Mouse (Mus musculus) forebrain, postnatal 0 days (tissue): ENCODE measurements around the gene Kdm4c. TPM values are rescaled to one million over a fixed set of nuclear protein-coding genes. Genes with fewer than 3 reads are reported as not detected.

Experiments
- ATAC-seq: fragments of 200-750 bp; cut with Nextera tagmentation; 2 replicates; pipeline ENCODE4 v1.8.0; 2017; ENCODE audit warnings: mild to moderate bottlenecking, moderate library complexity
- DNase-seq: peaks from one replicate; pipeline ENCODE4 v3.0.0-alpha.2; 2015
- H3K27ac ChIP-seq: fragments of 300-500 bp; sonication (generic); 2 replicates; pipeline ENCODE4 v1.5.1; 2014; ENCODE audit warnings: low read depth, mild to moderate bottlenecking, antibody characterized with exemption, low read length, moderate library complexity, mixed read lengths
- H3K27me3 ChIP-seq: fragments of 300-500 bp; sonication (generic); 2 replicates; pipeline ENCODE4 v1.6.1; 2014; ENCODE audit warnings: mild to moderate bottlenecking, low read length, mixed read lengths; ENCODE audit not compliant: insufficient read depth
- H3K36me3 ChIP-seq: fragments of 300-500 bp; sonication (generic); 2 replicates; pipeline ENCODE4 v1.6.1; 2014; ENCODE audit warnings: mild to moderate bottlenecking, moderate library complexity; ENCODE audit not compliant: insufficient read depth
- H3K4me1 ChIP-seq: fragments of 300-500 bp; sonication (generic); 2 replicates; pipeline ENCODE4 v1.6.1; 2014; ENCODE audit warnings: antibody characterized with exemption; ENCODE audit not compliant: insufficient read depth
- H3K4me2 ChIP-seq: fragments of 300-500 bp; sonication (generic); 2 replicates; pipeline ENCODE4 v1.6.1; 2014; ENCODE audit warnings: low read depth, mild to moderate bottlenecking, moderate library complexity
- H3K4me3 ChIP-seq: fragments of 300-500 bp; sonication (generic); 2 replicates; pipeline ENCODE4 v1.5.1; 2014; ENCODE audit warnings: low read depth, low read length, mixed read lengths
- H3K9ac ChIP-seq: fragments of 300-500 bp; sonication (generic); 2 replicates; pipeline ENCODE4 v1.6.1; 2014; ENCODE audit warnings: mild to moderate bottlenecking
- H3K9me3 ChIP-seq: fragments of 300-500 bp; sonication (generic); 2 replicates; pipeline ENCODE4 v1.6.1; 2016; ENCODE audit warnings: low read length
- CTCF ChIP-seq: sonication (generic); IDR thresholded peaks from 2 replicates; pipeline ENCODE4 v1.5.1; 2016; ENCODE audit warnings: antibody characterized with exemption, control low read depth, low read depth
- WGBS: fragments of 180-500 bp; shearing (Covaris S2); extraction: QIAGEN DNeasy Blood & Tissue Kit; methylation state at CpG from one replicate; pipeline ENCODE4 v1.1.7; 2014; 5-methylcytosine and 5-hydroxymethylcytosine counted together
- polyA plus RNA-seq: library from polyadenylated mRNA; unstranded; fragments of >200 nt; fragmentation: Nextera tagmentation; extraction: Ambion mirVana; gene quantifications from 2 replicates; pipeline ENCODE4 v1.2.1, GENCODE M21; 2015
- total RNA-seq: library from RNA; depleted of rRNA; stranded (reverse); fragments of >200 nt; gene quantifications from 2 replicates; pipeline ENCODE4 v1.2.3, GENCODE M21; 2014

Kdm4c gene
- total and polyA plus RNA-seq, 2 experiments from 2014 or later: 8.2 to 22.2 TPM

DNA sequence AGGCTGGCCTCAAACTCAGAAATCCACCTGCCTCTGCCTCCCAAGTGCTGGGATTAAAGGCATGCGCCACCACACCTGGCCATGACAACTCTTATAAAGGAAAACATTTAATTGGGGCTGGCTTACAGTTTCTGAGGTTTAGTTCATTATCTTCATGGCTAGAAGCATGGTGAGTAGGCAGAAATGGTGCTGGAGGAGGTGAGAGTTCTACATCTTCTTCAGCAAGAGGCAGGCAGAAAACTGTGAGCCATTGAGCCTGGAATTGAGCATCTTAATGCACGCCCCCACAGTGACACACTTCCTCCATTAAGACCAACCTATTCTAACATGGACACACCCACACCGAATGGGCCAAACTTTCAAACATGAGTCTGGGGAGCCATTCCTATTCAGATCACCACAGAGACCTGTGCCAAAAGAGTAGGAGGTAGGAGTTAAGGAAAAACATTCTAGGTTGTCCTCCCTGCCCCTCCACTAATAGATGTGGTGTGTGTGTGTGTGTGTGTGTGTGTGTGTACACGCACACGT, 22.2 kb downstream of the Kdm4c start:
- Histone ChIP-seq H3K27me3 (no peaks in the 10 kb centered on the region), H3K27ac (no peak overlapping the region), H3K9ac (no peak overlapping the region), H3K9me3 (no peaks in the 10 kb centered on the region), H3K4me1 (no peaks in the 10 kb centered on the region), H3K36me3 (no peaks in the 10 kb centered on the region), H3K4me2 (no peak overlapping the region), H3K4me3 (no peak overlapping the region)
- ATAC-seq (no peak), DNase-seq (no peak)
- 95% methylated on average over 5 of the region's 5 CpGs for WGBS
- no peak for TF ChIP-seq CTCF

DNA sequence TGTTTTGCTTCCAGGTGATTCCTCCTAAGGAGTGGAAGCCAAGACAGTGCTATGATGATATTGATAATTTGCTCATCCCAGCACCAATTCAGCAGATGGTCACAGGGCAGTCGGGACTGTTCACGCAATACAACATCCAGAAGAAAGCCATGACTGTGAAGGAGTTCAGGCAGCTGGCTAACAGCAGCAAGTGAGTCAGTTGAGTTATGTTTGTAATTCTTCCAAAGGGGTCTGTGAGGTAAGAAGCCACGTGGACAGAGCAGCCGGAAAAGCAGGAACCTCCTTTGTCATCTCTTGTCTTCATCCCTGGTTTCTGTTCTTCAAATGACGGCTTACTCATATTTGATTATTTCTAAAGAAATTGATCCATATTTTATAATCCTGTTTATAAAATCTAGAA, 28.9 kb downstream of the Kdm4c start:
- no peak for TF ChIP-seq CTCF
- 89% methylated on average over 5 of the region's 5 CpGs for WGBS

DNA sequence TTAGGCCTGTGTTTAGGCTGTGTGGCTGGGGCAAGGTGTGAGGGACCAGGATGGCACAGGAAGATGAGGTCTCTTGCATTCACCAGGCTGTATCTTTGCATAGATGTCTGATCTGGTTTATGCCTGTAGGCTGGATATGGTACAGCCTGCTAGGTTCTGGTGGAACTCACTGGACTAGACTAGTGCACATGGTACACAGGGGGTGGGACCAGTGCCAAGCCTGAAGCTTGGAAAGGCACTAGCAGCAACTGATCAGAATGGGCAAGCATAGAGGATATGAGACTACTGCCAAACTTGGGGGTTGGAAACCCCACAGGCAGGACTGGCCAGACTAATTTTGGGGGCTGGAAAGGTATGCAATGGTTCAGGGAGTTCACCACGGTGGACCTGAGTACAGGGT, 35.2 kb downstream of the Kdm4c start:
- ATAC-seq: no peak; the same call in 1 of the 2 replicates
- WGBS: 97% methylated on average over 1 of the region's 1 CpGs

More for the DNA sequence above, 28.9 kb downstream of the Kdm4c start:
- Histone ChIP-seq H3K4me3 (no peak overlapping the region), H3K9ac (no peak overlapping the region), H3K27me3 (no peaks in the 10 kb centered on the region), H3K9me3 (no peaks in the 10 kb centered on the region), H3K4me1 (no peaks in the 10 kb centered on the region), H3K27ac (no peak overlapping the region), H3K36me3 (peaks cover 5% of the 10 kb centered on the region; the same call in 1 of the 2 replicates), H3K4me2 (no peak overlapping the region)
- DNase-seq (no peak), ATAC-seq (no peak)

DNA sequence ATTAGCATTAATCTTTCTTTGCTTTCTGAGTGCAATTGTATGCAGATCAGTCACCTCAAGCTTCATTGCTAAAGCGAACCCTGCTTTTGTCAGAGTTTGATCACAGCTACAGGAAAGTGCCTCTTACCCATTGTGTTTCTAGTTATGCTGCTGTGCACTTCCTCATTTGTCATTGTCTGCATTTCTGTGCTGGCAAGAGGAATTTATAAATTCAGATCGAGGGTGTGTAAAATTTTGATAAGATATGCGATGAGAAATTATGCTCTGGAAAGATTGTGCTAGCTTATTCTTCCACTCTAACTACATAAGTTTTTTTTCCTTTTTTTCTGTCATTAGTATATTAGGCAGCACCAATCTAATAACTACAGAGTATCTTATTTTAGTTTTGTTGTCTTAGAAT, 37.9 kb downstream of the Kdm4c start:
- H3K36me3 ChIP-seq: no peaks in the 10 kb centered on the region
- H3K9me3 ChIP-seq: no peaks in the 10 kb centered on the region
- DNase-seq (no peak), ATAC-seq (no peak)
- H3K4me3 ChIP-seq: no peak overlapping the region
- H3K9ac ChIP-seq: no peak overlapping the region
- H3K27ac ChIP-seq: no peak overlapping the region
- TF ChIP-seq CTCF: no peak
- H3K4me1 ChIP-seq: no peaks in the 10 kb centered on the region
- H3K27me3 ChIP-seq: no peaks in the 10 kb centered on the region
- H3K4me2 ChIP-seq: no peak overlapping the region
- 81% methylated on average over 3 of the region's 3 CpGs for WGBS

More for the DNA sequence above, 35.2 kb downstream of the Kdm4c start:
- Histone ChIP-seq H3K4me1 (no peaks in the 10 kb centered on the region), H3K9ac (no peak overlapping the region), H3K27ac (no peak overlapping the region), H3K4me2 (no peak overlapping the region), H3K27me3 (no peaks in the 10 kb centered on the region), H3K4me3 (no peak overlapping the region), H3K36me3 (peaks cover 2% of the 10 kb centered on the region; the same call in 1 of the 2 replicates), H3K9me3 (no peaks in the 10 kb centered on the region)
- no peak for DNase-seq
- TF ChIP-seq CTCF: no peak

DNA sequence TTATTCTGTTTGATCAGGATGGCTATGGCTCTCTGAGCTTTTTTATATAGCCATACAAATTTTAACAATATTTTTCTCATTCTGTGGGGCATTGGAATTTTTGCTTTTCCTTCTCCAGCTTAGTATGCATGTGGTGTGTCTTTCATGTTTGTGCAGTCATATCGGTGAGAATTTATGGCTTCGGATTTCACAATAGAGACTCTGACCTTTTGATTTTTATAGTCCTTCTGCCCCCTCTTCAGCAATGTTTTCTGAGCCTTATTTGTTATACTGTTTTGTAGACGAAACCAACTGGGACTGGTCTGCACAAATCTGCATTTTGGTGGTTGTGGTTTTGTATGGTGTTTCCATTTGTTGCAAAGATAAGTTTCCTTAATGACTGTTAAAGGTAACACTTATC, 45.6 kb downstream of the Kdm4c start:
- no peak overlapping the region for H3K4me2 ChIP-seq
- H3K4me3 ChIP-seq: no peak overlapping the region
- 96% methylated on average over 3 of the region's 3 CpGs for WGBS
- no peaks in the 10 kb centered on the region for H3K27me3 ChIP-seq
- no peak for ATAC-seq
- no peak for DNase-seq
- no peak for TF ChIP-seq CTCF
- no peaks in the 10 kb centered on the region for H3K36me3 ChIP-seq
- no peak overlapping the region for H3K9ac ChIP-seq
- no peak overlapping the region for H3K27ac ChIP-seq
- H3K9me3 ChIP-seq: no peaks in the 10 kb centered on the region
- H3K4me1 ChIP-seq: no peaks in the 10 kb centered on the region

DNA sequence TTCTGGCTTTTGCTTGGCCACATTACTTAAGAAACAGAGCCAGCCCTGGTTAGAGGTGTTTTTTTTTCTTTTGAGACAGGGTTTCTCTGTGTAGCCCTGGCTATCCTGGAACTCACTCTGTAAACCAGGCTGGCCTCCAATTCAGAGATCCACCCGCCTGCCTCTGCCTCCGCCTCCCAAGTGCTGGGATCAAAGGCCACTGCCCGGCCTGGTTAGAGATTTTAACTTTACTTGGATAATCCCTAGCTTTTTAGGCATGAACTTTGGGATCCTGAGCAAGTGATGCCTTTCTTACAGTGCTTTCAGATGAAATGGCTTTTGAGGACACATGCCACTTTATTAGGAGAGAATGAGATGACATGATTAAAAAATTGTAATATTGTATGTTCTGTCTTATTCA, 52.4 kb downstream of the Kdm4c start:
- Histone ChIP-seq H3K4me2 (no peak overlapping the region), H3K4me1 (no peaks in the 10 kb centered on the region), H3K27ac (no peak overlapping the region), H3K9ac (no peak overlapping the region), H3K4me3 (no peak overlapping the region), H3K27me3 (no peaks in the 10 kb centered on the region), H3K36me3 (peaks cover 3% of the 10 kb centered on the region; the same call in 1 of the 2 replicates), H3K9me3 (no peaks in the 10 kb centered on the region)
- DNase-seq (no peak), ATAC-seq (no peak)
- TF ChIP-seq CTCF: no peak
- 64% methylated on average over 3 of the region's 3 CpGs for WGBS

DNA sequence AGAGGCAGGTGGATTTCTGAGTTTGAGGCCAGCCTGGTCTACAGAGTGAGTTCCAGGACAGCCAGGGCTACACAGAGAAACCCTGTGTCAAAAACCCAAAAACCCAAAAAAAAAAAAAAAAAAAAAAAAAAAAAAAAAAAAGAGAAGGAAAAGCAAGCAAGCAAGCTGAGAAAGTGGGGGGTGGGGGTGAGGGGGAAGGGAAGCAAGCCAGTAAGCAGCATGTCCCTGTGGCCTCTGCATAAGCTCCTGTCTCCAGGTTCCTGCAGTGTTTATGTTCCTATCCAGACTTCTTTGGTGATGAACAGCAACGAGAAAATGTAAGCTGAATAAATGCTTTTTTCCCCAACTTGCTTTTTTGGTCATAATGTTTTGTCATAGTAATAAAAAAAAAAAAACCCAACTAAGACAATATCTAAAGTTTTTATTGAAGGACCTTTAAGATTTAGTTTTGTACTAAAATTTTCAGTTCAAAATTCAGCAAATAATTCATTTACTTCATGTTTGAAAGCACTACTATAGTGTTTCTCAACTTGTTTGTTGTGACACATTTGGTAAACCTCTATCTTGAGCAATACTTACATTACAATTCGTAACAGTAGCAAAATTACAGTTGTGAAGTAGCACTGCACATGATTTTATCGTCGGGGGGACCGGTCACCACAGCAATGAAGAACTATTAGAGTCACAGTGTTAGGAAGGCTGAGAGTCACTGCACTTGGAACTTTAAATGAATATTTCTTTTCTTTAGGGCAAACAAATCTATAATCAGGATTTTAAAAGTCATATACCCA, 63.2 kb downstream of the Kdm4c start:
- Histone ChIP-seq H3K27ac (no peak overlapping the region), H3K4me1 (no peaks in the 10 kb centered on the region), H3K9me3 (no peaks in the 10 kb centered on the region), H3K4me3 (no peak overlapping the region), H3K27me3 (no peaks in the 10 kb centered on the region), H3K4me2 (no peak overlapping the region), H3K36me3 (peaks cover 3% of the 10 kb centered on the region; the same call in 1 of the 2 replicates), H3K9ac (no peak overlapping the region)
- no peak for TF ChIP-seq CTCF
- no peak for DNase-seq
- ATAC-seq: no peak
- WGBS: 93% methylated on average over 5 of the region's 5 CpGs
